Mouse (Mus musculus) urinary bladder, postnatal 25 days (tissue): ENCODE results near the gene Tdp1.

ENCODE experiments used
- DNase-seq: peaks from one replicate; pipeline ENCODE4 v3.0.0; 2022; ENCODE audit warnings: low spot score

Gene Tdp1

GRCm38 (mm10) chr12:99898248-99898870 is 14.0 kb downstream of the Tdp1 start:
- no peak for DNase-seq

- DNase-seq = no peak
These were observed 15.7 kb downstream of the Tdp1 start for GRCm38 (mm10) chr12:99899991-99900390.

- DNase-seq = no peak
These were observed 17.9 kb downstream of the Tdp1 start for GRCm38 (mm10) chr12:99901973-99902866.

- no peak for DNase-seq
These were observed 18.6 kb downstream of the Tdp1 start for GRCm38 (mm10) chr12:99902867-99903370.

- no peak for DNase-seq
These were observed 20.2 kb downstream of the Tdp1 start for GRCm38 (mm10) chr12:99904537-99904936.

- no peak for DNase-seq
These were observed 27.1 kb downstream of the Tdp1 start for GRCm38 (mm10) chr12:99911466-99911865.

- DNase-seq = no peak
These were observed 33.6 kb downstream of the Tdp1 start for GRCm38 (mm10) chr12:99917800-99918427.

- no peak for DNase-seq
These were observed 35.3 kb downstream of the Tdp1 start for GRCm38 (mm10) chr12:99919636-99920035.

- DNase-seq = no peak
These were observed 36.7 kb downstream of the Tdp1 start for GRCm38 (mm10) chr12:99921045-99921444.

GRCm38 (mm10) chr12:99923131-99923606 is 38.9 kb downstream of the Tdp1 start:
- no peak for DNase-seq

GRCm38 (mm10) chr12:99923703-99924102 is 39.4 kb downstream of the Tdp1 start:
- DNase-seq = no peak

- no peak for DNase-seq
These were observed 44.0 kb downstream of the Tdp1 start for GRCm38 (mm10) chr12:99928311-99928710.

GRCm38 (mm10) chr12:99929160-99929559 is 44.8 kb downstream of the Tdp1 start:
- no peak for DNase-seq

GRCm38 (mm10) chr12:99932245-99932644 is 47.9 kb downstream of the Tdp1 start:
- no peak for DNase-seq

GRCm38 (mm10) chr12:99933630-99934029 is 49.3 kb downstream of the Tdp1 start:
- no peak for DNase-seq

- no peak for DNase-seq
These were observed 51.1 kb downstream of the Tdp1 start for GRCm38 (mm10) chr12:99935403-99935802.

GRCm38 (mm10) chr12:99938476-99938875 is 54.2 kb downstream of the Tdp1 start:
- DNase-seq = no peak

- DNase-seq = no peak
These were observed 54.9 kb downstream of the Tdp1 start for GRCm38 (mm10) chr12:99939179-99939578.

GRCm38 (mm10) chr12:99940704-99941103 is 56.4 kb downstream of the Tdp1 start:
- no peak for DNase-seq

GRCm38 (mm10) chr12:99942441-99942840 is 58.1 kb downstream of the Tdp1 start:
- DNase-seq = no peak

- DNase-seq = peak; percentile 36
These were observed 68.6 kb downstream of the Tdp1 start for GRCm38 (mm10) chr12:99952928-99953327.

GRCm38 (mm10) chr12:99956411-99956810 is 72.1 kb downstream of the Tdp1 start:
- DNase-seq = no peak
